Mouse (Mus musculus): ENCODE measurements around the gene Myom1.

GRCm38 (mm10) chr17:71040582-71040880, 38.1 kb downstream of the Myom1 start:
- TF ChIP-seq POLR2A (IDR thresholded peaks at IDR 0.05; ENCODE audit: control insufficient read depth, low read depth, low read length) (no peak), CTCF (IDR thresholded peaks at IDR 0.05; ENCODE audit: control insufficient read depth, insufficient read depth, insufficient replicate concordance, low read depth, low read length) (no peak)
